Mouse (Mus musculus): ENCODE results near the gene Metap1.

Gene Metap1

DNA sequence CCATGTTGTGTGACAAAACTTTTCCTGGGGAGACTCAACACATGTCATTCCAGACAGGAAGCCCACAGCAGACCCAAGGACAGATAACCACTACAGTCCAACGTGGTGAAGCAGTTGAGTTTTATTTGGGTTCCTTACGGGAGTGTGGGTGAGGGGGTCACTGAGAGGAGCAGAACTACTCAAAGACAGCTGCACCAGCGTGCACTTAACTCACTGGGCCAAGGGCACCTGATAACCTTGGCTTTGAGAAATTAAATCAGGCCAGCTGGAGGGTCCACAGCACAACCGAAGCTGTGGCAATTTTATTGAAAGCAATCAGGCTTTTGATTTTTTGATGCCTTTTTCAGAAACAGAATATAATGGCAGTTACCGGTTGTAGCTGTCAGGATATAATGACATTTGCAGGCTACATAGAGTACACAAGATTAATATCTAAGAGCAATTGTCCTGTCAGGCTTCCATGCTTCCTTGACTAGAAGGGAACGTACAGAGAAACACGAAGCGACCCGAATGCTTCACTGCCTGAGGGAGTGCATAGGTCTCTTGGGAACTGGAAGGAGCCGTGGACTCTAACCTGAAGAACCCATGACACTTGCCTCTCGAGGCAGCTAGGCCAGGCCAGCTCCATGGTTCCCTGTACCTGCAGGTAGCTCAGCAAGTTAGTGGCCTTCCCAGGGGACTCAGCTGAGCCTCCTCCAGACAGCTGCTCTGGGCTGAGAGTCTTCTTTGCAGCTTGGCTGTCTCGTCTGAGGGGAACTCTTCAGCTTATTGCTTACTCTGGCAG, 41.0 kb downstream of the Metap1 start:
- no peak for DNase-seq (ENCODE audit: low spot score)

DNA sequence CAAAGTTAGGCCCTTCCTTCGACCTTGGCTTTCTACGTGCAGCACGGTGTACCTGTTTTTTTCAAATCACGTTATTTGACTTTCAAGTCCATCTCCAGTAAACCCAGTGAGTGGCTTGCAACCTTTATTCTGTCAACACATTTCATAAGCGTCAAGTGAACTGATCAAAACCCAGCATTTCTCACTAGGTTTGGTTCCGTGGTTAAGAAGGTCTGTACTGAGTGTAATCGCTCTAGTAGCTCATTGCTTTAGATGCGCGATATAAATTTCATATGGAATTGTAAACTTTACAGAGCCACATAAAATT, 45.9 kb downstream of the Metap1 start:
- no peak for DNase-seq (ENCODE audit: low spot score)

DNA sequence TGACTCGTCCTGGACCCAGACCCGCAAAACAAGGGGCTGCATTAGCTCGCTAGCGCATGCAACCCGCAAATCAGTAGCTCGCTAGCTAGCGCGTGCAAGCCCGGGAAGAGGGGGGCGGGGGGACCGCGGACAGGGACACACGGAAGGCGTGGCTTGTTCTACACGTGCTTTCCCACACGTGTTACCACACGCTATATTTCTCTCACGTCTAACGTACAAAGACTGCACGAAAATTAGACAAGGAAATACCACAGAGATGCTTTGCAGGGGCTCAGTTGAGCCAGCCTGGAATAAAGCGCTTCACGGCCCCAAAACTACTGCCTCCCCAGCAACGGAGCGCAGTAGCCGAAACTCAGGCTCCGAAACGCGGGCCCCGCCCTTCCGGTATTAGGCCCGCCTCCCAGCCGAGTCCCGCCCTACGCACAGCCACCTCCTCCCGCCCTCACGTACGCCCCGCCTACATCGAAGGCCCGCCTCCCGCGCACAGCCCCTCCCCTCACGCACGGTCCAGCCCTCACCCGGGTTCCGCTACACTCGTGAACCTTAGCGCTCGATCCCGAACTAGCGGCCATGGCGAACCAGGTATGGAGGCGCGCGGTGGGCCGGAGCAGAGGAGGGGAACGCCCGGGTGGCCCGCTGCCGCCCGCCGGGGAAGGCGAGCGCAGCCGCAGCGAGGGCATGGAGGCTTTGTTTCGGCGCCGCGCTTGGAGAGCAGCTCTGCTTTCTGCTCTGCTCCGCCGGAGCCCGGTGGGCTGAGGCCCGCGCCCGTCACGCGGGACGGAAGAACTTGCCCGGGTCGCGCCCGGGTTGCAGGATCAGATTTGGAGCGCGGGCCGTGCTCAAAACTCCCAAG, 46.5 kb downstream of the Metap1 start, which contains the start of gene Adh5:
TSS of gene Adh5 (plus strand) at position 482 of the 853 bp plus-strand sequence.
- DNase-seq (ENCODE audit: low spot score), result peak; percentile 90

DNA sequence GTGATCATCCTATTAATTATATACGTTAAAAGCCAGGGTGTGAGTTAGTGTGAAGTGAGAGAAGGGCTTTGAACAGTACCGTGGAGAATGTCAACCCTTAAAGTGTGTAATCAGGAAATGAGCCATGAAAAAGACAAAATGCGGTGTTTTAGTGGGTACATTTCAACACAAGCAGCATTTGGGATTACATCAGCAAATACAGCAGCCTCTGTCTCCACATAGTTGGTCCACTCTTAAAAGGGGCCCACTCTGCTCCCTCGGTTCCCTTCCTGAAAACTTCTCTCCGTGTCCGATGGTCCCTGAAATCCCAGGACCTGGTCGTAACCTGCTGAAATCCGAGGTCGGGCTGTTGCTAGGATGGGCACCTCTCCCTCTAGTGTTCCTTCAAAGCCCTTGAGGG, 47.1 kb downstream of the Metap1 start:
- no peak for DNase-seq (ENCODE audit: low spot score)

DNA sequence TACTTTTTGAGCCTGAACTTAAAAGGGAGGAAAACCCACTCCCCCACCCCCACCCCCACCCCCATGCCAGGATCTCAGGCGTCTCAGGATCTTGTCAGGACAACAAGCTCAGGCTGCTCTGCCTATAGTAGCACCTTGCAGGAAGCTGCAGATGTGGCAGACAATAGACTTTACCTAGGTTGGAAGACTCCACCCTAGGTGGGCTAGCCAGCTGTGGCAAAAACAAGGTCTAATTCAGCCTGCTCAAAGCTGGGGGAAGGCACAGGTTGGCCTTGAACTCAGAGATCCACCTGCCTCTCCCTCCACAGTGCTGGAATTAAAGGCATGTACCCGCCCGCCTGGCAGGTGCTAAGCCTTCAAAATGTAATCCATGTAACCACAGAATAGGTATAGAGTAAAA, 50.6 kb downstream of the Metap1 start:
- no peak for DNase-seq (ENCODE audit: low spot score)

DNA sequence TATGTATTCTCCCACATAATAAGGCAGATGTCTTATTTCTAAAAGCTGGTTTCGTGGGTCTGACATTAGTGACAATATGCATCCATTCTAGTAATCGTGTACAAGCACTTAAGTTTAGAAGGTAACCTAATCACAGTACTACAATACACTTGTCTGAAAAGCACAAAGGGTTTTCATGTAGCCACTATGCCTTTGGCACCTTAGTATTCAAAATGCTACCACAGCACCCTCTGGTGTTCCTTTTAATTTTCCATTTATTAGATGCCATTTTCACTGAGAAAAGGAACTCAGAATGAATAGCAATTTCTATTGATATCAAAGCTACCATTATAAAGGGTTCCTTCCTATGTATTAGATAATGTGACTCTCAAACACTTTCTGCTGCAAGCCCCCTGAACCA, 57.5 kb downstream of the Metap1 start:
- DNase-seq (ENCODE audit: low spot score), result no peak

DNA sequence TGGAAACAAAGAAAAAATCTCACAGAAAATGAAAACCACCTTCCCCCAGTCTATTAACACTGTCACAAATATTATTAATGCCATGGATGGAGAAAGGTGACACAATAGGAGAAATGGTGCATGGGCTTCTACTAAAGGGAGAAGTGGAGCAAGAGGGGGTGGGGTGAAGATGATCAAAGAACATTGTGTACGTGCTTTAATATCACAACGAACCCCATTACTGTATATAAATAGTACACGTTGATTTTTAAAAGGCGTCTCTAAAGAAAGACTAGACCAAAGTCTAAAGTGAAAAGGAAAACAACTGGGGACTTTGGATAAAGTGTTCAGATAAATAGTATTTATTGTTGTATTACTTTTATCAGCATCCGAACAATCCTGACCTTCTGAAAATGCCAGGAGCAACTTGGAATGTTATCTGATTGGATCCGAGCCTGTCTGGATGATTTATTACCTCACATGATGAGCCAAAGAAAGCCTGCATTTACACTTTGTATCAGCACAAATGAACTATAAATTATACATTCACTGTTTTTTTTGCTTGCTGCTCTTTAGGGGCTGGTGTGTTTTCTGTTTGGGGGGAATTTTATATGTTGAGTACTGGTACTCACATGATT, 58.8 kb downstream of the Metap1 start:
- DNase-seq (ENCODE audit: low spot score), result no peak

DNA sequence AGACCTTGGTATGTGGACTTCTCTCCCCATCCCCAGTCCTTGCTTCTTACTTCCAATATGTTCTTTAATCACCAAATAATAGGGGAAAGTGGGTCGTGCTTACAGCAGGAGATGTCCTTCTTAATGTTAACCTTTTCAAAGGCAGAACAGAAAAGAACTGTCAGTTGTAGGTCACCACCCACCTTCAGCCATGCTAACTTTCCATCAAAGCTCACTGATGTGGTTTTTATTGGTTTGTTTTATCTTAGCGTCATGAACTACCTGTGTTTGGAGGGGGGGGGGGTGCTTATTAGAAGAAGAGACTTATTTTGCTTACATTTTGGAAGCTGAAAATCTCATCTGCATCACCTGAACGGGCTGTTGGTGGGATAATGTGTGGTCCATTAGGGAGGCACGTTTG, 65.1 kb downstream of the Metap1 start:
- no peak for DNase-seq (ENCODE audit: low spot score)

DNA sequence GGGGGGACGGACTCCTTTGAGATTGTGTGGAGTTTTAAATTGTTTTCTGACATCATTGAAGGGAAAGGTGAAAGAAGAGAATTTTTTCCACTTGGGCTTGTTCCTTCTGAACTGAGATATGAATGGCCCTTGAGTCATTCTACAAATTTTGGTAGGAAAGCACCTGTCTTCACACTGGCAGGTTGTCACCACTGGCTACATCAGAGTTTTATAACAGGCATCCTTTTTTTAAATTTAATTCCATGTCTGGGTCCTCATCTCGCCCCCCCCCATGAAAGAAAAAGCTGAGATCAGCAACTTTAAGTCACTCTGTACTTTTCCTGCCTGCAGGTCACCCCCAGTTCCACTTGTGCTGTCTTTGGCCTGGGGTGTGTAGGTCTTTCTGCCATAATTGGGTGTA, 65.7 kb downstream of the Metap1 start:
- no peak for DNase-seq (ENCODE audit: low spot score)

DNA sequence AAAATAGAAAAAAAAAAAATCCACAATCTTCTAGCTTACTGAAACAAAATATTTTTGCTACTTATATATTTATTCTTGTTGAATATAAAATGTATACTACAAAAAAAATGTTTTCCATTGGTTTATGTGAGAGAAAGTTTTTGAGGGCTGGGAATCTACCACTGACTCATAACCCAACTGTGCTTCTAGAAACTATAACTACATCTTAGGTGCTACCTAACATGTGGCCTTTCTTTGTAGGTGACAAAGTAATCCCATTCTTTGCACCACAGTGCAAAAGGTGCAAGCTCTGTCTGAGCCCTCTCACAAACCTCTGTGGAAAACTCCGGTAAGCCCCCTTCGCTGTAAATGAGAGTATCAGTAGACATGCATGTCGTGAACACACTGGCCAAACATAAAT, 68.9 kb downstream of the Metap1 start:
- DNase-seq (ENCODE audit: low spot score), result no peak

DNA sequence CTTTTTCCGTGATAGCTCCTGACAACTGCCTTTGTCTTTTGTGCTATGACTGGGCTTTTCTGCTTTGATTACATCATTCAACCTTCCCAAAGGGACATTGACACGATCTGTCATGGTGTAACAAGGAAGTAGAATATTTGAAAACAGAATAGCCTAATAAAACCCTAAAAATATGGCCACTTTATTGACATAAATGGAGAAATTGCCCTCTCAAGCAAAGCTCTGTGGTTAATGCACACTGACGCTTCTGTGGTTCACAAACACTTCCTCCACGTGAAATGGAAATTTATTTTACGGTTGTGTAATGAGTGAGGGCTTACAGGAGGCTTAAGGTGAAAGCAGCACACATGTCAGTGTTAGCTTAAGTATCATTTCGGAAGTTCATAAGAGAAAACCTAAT, 69.9 kb downstream of the Metap1 start:
- no peak for DNase-seq (ENCODE audit: low spot score)

DNA sequence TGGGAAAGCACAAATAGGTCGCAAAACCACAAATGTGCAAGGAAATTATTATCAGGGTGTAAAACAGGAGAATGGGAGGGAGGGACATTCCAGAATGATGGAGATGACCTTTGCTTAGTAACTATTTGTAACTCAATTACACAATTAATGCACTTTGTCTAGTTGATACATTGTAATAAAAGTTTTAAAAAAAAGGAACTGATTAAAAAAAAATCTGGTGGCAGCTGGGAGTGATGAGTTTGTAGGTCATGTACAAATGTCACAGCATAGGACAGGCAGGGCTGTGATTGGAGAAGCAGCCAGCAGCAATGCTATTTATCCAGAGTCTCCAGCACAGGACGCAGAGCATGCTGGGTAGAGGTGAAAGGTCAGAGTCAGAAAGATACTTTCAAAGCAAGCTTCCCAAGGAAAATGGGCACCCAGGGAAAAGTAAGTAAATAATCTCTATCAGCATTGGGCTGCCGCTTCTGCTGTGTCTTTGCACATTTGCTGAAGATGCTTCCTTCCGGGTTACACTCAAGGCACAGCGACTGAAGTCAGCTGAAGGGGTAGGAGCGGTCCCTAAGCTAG, 74.1 kb downstream of the Metap1 start, which contains the start of gene Adh4:
TSS of gene Adh4 (plus strand) at position 346 of the 570 bp plus-strand sequence.
- no peak for DNase-seq (ENCODE audit: low spot score)

DNA sequence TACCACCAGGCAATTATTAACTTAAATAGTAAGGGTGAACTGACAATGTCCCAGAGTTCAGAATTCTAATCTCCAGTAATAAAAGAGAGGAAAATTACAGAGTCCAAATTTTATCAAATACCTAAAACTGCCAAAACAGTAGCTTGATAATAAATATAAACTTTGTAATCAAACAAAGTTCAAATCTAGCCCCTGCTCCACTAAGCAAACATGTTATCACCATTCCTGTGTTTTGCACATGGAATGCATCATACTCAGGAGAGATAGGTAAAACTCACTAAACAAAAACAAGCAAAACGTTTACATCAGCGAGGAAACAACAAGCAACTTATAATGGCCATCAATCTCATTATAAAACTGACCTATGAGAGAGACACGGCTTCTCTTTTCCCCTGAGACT, 79.1 kb downstream of the Metap1 start:
- DNase-seq (ENCODE audit: low spot score), result no peak

DNA sequence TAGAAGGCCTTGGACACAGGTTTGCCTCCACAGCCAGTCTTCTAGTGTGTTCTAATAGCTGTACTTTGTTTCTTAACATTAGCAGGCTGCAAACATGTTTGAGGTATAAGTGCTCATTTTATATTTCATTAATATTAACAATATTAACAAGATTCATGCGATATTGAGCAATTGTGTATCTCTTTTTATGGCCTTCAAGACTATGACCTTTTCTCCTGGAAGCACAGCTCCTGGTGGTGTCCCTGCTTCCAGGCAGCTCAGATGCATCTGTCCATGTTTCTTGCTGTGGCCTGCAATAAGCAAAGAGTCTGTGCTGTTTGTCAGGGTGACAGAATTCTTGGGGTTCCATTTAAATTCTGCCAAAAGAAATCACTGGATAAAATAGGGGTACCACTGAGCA, 79.7 kb downstream of the Metap1 start:
- DNase-seq (ENCODE audit: low spot score), result no peak
